ENCODE assay signal across 27 mouse cellular contexts in the genomic region with DNA sequence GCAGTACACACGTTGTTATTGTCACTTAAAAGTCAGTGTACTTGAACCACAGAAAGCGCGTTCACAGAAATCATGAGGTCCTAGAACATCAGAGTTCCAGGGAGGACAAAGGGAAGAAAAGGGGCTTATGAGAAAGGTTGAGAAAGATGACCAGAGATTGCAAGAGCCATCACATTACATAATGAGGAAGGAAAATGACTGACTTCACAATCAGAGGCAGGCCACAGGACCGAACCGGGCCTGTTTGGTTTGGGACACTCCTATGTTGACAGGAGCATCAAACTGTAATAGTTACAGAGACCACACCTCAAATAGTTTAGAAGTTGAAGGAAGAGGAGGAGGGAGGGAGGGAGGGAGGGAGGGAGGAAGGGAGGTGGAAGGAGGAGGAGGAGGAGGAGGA.
DNase-seq lines count a peak whose midpoint lies in the region; ATAC-seq and TF ChIP-seq lines count a peak whose summit lies in the region.
"Had no signal": no experiment of that assay in that cellular context is flagged by ENCODE, and none has a peak within 500 bp of the region (broad histone marks: within the 10 kb centered on the region; RNA-seq: fewer than 3 reads in every experiment).

No protein-coding gene starts in this region.

- H3K27ac ChIP-seq in bone marrow, adult 2 months (ENCODE audit: control insufficient read depth, insufficient read depth, low read depth, low read length, poor library complexity), result peak overlapping the region; percentile 45; the same call in 1 of the 2 replicates
- H3K27ac ChIP-seq in stomach, postnatal 0 days (replicated peaks), result no peak overlapping the region
- H3K27ac ChIP-seq: embryonic facial prominence, embryonic 10.5 days; embryonic facial prominence, embryonic 12.5 days; forebrain, embryonic 13.5 days; forebrain, embryonic 15.5 days had no signal

- WGBS in lung, adult 2 months, result 70% methylated on average over 5 of the region's 5 CpGs
- 48% methylated on average over 5 of the region's 5 CpGs for WGBS in bone marrow, adult 2 months
- WGBS in stomach, postnatal 0 days, result 68% methylated on average over 5 of the region's 5 CpGs

- TF ChIP-seq POLR2A in lung, adult 2 months (IDR thresholded peaks at IDR 0.05; ENCODE audit: borderline replicate concordance, extremely low read depth, low read depth, low read length), result no peak
- no peak for TF ChIP-seq POLR2A in bone marrow, adult 2 months (IDR thresholded peaks at IDR 0.05; ENCODE audit: borderline replicate concordance, control insufficient read depth, low read depth, low read length)

- H3K9ac ChIP-seq in stomach, postnatal 0 days (ENCODE audit: low read length), result no peak overlapping the region
- H3K9ac ChIP-seq: embryonic facial prominence, embryonic 12.5 days; forebrain, embryonic 13.5 days; forebrain, embryonic 15.5 days; forebrain, postnatal 0 days had no signal

- no peaks in the 10 kb centered on the region for H3K27me3 ChIP-seq in stomach, postnatal 0 days (ENCODE audit: control insufficient read depth, insufficient read depth, low read length)
- H3K27me3 ChIP-seq: CH12.LX; embryonic facial prominence, embryonic 12.5 days; forebrain, embryonic 13.5 days; forebrain, embryonic 15.5 days; Patski had no signal

- H3K36me3 ChIP-seq in stomach, postnatal 0 days (ENCODE audit: control insufficient read depth, insufficient read depth, low read length), result no peaks in the 10 kb centered on the region
- H3K36me3 ChIP-seq: forebrain, embryonic 15.5 days had no signal

- H3K4me3 ChIP-seq in lung, adult 2 months (replicated peaks; ENCODE audit: extremely low read depth, low read depth, low read length), result no peak overlapping the region
- no peak overlapping the region for H3K4me3 ChIP-seq in bone marrow, adult 2 months (replicated peaks; ENCODE audit: control insufficient read depth, low read depth, low read length)
- no peak overlapping the region for H3K4me3 ChIP-seq in stomach, postnatal 0 days (ENCODE audit: low read depth, low read length)
- H3K4me3 ChIP-seq: embryonic facial prominence, embryonic 10.5 days; embryonic facial prominence, embryonic 12.5 days; forebrain, embryonic 13.5 days; forebrain, embryonic 15.5 days had no signal

- H3K9me3 ChIP-seq in stomach, postnatal 0 days (ENCODE audit: control insufficient read depth, low read length), result no peaks in the 10 kb centered on the region
- H3K9me3 ChIP-seq: embryonic facial prominence, embryonic 10.5 days; embryonic facial prominence, embryonic 12.5 days; forebrain, embryonic 13.5 days; forebrain, embryonic 15.5 days; G1E had no signal

- no peaks in the 10 kb centered on the region; the same call in 1 of the 2 replicates for H3K4me1 ChIP-seq in lung, adult 2 months (ENCODE audit: control insufficient read depth, insufficient read depth, low read length)
- H3K4me1 ChIP-seq in bone marrow, adult 2 months (ENCODE audit: control insufficient read depth, insufficient read depth, low read length), result peaks cover 5% of the 10 kb centered on the region
- no peaks in the 10 kb centered on the region for H3K4me1 ChIP-seq in stomach, postnatal 0 days (replicated peaks; ENCODE audit: control insufficient read depth, insufficient read depth)
- H3K4me1 ChIP-seq: embryonic facial prominence, embryonic 10.5 days; embryonic facial prominence, embryonic 12.5 days; forebrain, embryonic 13.5 days had no signal

- TF ChIP-seq CTCF in lung, adult 2 months (IDR thresholded peaks at IDR 0.05; ENCODE audit: insufficient read depth, low read length), result no peak
- TF ChIP-seq CTCF in bone marrow, adult 2 months (IDR thresholded peaks at IDR 0.05; ENCODE audit: control insufficient read depth, insufficient read depth, low read length), result no peak
- no peak for TF ChIP-seq CTCF in stomach, postnatal 0 days (IDR thresholded peaks at IDR 0.05; ENCODE audit: low read depth)

- no peak for TF ChIP-seq EP300 in stomach, postnatal 0 days (optimal IDR thresholded peaks at IDR 0.05)

- DNase-seq in lung, postnatal 36 days, result peak; percentile 17
- DNase-seq in lung, adult 2 months, result no peak
- no peak for DNase-seq in adrenal gland, postnatal 4 days (ENCODE audit: low spot score in 2 of 2)
- DNase-seq in layer of hippocampus, adult 18-20 months (ENCODE audit: low spot score in 2 of 2), result no peak
- no peak for DNase-seq in stomach, postnatal 0 days (ENCODE audit: low spot score)
- DNase-seq: adrenal gland, adult 8-10 months; adrenal gland, postnatal 14 days; adrenal gland, postnatal 36 days; B cell, adult 2 months; cerebellum, adult 11-12 months; cerebellum, adult 2 months; cerebellum, adult 9-10 months; cerebellum, postnatal 10 days; cerebellum, postnatal 25 days; forebrain, postnatal 0 days had no signal

- H3K4me2 ChIP-seq in stomach, postnatal 0 days (replicated peaks; ENCODE audit: low read depth), result no peak overlapping the region
- H3K4me2 ChIP-seq: embryonic facial prominence, embryonic 12.5 days; forebrain, embryonic 13.5 days; forebrain, embryonic 15.5 days had no signal

- ATAC-seq in megakaryocyte, adult 5-6 weeks (ENCODE audit: poor library complexity, severe bottlenecking), result peak; percentile 66
- ATAC-seq in neutrophil, adult 5-6 weeks (ENCODE audit: extremely low read depth, insufficient number of reproducible peaks, low FRiP score, poor library complexity, severe bottlenecking), result peak; percentile 30; the same call in 1 of the 2 replicates
- ATAC-seq in stomach, postnatal 0 days (ENCODE audit: low FRiP score, low TSS enrichment), result no peak
- ATAC-seq: activated CD4-positive, CD25-positive, alpha-beta regulatory T cell, adult 4 months; CD4-positive, CD25-positive, alpha-beta regulatory T cell, adult 4 months; forebrain, embryonic 13.5 days; forebrain, embryonic 15.5 days; forebrain, postnatal 0 days; Patski had no signal
